Mouse (Mus musculus) erythroblast, embryonic 14.5 days (primary cell): ENCODE results near the gene Fshb.

Experiments used
- GATA1 ChIP-seq: IDR thresholded peaks from 2 replicates; pipeline ENCODE4 v1.6.1; 2012; ENCODE audit warnings: low read length, inconsistent platforms, mixed read lengths
- TAL1 ChIP-seq: IDR thresholded peaks from 3 replicates; pipeline ENCODE4 v1.6.1; 2012; ENCODE audit warnings: low read length, inconsistent platforms, mixed read lengths

DNA sequence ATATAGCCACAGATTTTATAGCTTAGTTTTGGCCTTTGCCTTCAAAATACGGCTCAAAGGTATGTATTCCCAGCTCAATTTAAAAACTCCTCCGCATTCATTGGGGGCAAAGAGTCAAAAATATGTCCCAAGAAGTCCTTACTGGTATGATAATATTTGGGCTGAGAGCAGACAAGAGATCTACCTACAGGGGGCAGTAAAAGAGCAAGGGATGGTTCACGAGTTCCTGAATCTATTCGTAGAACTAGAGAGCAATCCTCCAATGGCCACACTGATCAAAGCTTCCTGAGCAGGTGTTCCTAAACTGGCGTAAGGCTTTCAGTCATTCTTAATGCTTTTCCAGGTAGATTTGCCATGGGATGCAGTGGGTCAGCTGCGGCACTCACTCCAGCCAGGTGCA lies 49.3 kb downstream of the Fshb start:
- no peak for TF ChIP-seq GATA1
- TF ChIP-seq TAL1: no peak
